Mouse (Mus musculus) adrenal gland, adult 18-20 months (tissue): ENCODE results near the gene Slc25a5. TPM values are rescaled to one million over a fixed set of nuclear protein-coding genes. Genes with fewer than 3 reads are reported as not detected.
A peak's percentile ranks its signal among the peaks of the same experiment; 100 is the strongest.

ENCODE experiments used
- DNase-seq, 2 experiments: peaks; one replicate each; pipeline ENCODE4 v3.0.0; 2021 to 2022; ENCODE audit warnings: low spot score in 2 of 2
- total RNA-seq, 2 experiments: library from RNA; stranded (reverse); gene quantifications; 1 replicate in 1 of 2; 2 replicates in 1 of 2; pipeline ENCODE4 v1.2.3; 2021

The Slc25a5 gene
- total RNA-seq, 2 experiments from 2014 or later: 441 to 551 TPM

GRCm38 (mm10) chrX:36799131-36799879, 3.9 kb downstream of the Slc25a5 start:
- no peak for DNase-seq

- DNase-seq: no peak
Measured at GRCm38 (mm10) chrX:36803189-36803588, 7.7 kb downstream of the Slc25a5 start.

DNA sequence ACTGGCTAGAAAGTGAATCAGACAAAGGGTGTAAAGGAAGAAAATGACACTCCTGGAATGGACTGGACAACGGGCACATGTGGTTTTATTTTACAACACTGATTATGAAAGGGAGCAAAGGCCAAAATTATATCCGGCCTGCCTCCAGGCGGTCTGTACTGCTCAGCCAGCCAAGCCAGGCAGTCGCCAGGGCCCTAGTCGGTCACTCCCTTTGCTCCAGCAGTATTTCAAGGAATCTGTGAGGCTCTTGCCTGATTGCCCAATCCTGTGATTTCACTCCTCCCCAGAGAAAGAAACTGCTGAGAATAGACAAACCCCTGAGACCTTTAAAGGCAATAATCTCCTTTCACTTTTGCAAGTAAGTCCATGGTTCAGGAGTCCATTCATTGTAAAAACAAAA, 8.7 kb downstream of the Slc25a5 start:
- no peak for DNase-seq

GRCm38 (mm10) chrX:36805466-36806235, 10.2 kb downstream of the Slc25a5 start:
- no peak for DNase-seq

DNA sequence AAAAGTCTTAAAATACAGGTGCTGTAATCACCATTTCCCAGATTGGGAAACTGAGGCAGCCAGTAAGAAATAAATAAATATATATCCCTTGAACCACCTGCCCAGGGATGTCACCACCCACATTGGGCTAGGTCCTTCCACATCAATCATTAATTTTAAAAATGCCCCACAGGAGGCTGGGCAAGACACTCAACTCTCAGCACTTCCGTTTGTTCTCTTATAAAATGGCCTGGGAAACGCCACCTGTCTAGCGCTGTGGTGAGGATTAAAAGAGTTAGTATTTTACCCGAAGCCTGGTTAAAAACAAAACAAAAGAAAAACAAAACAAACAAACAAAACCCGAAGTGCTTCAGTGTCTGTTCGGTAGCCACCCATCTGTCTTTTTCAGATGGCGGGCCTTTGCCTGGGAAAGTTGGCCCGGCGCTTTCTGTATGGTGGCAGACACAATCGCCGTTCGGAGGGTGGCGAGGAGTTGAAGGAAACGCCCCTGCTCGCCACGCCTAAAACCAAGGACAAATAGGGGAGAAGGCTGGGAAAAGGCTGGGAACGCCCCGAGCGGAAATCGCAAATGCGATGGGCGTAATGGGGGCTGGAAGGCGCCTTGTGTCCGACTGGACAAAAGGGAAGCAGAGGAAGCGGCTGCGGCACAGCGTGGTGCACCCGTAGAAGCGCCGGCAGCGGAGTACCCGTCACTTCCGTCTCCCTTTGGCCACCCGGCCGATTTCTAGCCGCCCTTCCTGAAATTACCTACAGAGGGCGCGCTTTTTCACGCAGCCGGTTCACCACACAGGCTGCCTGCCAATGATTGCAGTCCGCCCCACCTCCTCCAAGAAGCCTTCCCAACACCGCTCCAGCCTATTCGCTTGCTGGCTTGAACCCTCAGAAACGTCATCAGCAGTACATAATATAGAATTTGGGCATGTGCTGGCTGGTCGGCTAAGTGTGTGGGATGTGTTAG, 12.2 kb downstream of the Slc25a5 start:
- DNase-seq: peak; percentile 75 to 77

DNA sequence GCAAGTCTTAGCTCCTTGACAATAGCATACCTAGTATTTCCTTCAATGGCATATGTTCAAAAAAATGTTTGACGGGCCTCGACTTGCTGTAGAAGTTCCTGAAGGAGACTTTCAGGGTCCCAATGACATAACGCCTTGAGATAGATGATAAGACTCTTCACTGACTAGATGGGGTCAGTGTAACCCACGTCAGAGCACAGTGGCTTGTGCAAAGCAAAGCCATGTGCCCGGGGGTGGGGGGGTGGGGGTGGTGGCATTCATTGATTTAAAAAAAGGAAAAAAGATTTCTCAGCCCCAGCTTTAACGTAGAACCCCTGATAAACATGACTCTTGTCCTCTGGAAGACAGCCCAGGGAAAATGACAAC, 12.8 kb downstream of the Slc25a5 start:
- DNase-seq: no peak

- DNase-seq: no peak
Measured at GRCm38 (mm10) chrX:36811377-36811776, 15.9 kb downstream of the Slc25a5 start.

DNA sequence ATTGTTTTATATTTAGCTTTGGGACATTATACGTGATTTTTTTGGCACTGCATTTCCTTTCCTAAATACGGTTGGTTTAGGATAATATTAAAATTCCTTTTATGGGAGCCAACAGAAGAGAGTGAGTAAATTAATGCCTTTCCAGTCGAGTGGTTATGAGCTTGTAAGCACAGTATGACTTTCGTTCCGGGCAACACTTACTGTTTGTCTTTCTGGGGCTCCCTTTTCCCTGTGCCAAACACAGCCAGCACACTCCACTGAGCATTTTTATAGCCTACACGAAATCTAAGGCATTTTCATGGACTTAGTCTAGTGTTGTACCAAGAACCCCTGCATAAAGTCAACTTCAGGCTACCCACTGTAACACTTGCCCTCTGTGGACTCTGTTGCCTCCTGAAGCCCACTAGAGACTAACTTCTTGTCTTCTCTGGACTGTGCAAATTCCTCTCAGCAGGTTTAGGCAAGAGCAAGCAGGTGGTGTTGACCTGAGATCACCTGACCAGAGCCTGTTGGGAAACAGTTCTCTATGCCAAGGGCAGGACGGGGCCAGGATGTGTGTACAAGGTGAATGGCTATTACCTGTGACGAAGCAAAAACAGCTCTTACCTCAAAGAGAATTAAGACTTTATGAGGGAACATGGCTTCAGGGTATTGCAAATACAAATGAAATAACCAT, 18.8 kb downstream of the Slc25a5 start:
- DNase-seq: no peak

GRCm38 (mm10) chrX:36815022-36815421, 19.6 kb downstream of the Slc25a5 start:
- DNase-seq: no peak

DNA sequence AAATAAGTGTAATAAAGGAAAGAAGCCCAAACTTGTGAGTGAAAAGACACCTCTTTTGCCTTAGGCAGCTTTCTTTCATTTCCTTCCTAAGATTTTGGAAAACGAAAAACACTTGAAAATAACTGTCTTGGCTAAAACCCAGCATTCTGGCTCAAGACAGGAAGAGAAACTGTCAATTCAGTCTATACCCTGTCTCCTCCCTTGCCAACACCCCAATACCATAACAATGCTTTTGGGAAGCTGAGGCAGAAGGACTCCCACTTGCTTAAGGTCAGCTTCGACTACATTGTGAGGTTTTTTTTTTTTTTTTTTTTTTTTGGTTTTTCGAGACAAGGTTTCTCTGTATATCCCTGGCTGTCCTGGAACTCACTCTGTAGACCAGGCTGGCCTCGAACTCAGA, 20.0 kb downstream of the Slc25a5 start:
- DNase-seq: no peak

GRCm38 (mm10) chrX:36816368-36816899, 21.0 kb downstream of the Slc25a5 start:
- no peak for DNase-seq

DNA sequence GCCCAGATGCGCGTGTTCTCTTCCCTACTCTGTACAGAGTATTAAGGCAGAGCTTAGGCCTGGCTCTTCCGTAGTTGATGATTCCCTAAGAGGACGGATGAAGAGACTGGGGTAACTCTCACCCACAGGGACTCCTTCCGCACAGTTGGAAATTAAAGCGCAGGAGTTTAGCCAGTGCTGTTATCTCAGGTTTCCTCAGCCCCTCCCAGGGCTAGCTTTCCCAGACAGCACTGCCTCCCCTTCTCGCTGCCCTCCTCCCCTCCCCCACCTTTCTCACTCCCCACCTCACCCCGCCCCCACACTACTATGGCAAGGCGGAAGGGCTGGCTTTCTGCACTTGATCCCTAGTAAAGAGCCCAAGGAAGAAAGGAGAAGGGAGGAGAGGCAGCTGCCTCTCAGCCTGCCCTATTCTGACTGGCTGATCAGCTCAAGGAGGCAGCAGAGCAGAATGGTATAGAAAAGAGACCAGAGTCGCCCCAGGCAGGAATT, 21.5 kb downstream of the Slc25a5 start:
- no peak for DNase-seq

DNA sequence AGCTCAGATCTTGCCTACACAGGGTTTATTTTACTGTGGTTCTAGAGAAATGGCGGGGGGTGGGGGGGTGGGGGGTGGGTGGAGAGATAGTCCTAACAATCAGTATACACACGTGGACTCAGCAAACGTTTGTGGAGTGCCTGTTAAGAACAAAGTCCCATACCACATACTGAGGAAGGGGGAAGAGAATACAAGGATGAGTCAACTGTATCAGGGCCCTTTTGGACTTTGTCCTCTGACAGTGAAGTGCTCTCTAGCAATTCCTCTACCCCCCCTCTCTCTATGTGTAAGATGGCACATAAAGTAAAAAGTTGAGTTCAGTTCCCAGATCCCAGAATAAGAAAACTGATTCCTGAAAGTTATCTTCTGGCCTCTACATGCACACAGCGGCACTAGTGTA, 24.1 kb downstream of the Slc25a5 start:
- no peak for DNase-seq

GRCm38 (mm10) chrX:36820201-36820600, 24.8 kb downstream of the Slc25a5 start:
- peak; percentile 32 to 40 for DNase-seq

DNA sequence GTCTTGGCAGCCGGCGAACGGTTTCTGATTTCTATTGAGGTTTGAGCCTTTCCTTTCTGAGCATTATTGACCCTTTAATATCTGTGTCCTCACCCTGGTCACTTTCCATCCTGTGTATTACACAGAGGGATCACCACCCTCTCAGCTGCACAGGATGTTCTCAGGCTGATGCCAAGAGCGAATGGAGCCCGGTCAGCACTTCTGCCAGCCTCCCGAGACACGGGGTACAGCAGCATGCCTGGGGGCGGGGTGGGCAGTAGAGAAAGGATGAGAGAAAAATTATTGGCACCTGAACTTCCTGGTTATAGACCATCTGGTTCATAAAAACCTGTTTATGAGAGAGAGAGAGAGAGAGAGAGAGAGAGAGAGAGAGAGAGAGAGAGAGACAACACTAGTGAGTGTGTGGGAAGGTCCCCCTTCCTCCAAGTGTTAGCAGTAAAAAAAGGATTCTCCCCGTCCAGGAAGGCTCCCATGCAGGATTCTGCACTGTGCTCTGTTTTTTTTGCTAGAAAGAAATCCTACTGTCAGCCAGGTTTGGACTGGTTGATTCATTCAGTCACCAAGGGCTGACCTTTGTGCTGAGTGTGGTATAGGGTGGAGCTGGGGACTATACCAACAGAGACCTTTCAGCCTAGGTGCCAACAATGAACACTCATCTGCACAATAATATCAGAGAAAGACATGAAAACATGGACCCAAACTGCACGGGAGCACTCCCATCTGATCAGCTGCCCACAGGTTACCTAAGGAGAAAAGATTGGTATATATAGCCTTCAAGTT, 28.7 kb downstream of the Slc25a5 start:
- DNase-seq: no peak

DNA sequence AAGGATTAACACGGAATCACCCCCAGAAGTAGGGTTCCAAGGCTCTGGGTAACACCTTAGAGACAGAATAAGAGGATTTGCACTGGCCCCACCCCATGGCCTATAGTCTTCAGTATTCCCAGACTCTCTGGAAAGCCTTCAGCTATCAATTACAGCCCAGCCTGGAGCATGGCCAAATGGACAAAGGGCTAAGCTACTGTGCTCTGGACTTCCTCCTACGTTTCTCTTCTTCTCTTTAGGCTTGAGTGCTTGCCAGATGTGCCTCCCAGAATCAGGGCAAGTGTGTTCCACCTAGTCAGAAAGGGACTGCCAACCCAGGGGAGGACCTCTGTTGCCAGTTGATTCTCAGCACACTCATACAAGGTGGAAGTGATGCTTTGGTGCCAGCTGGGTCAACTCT, 29.6 kb downstream of the Slc25a5 start:
- DNase-seq: no peak

DNA sequence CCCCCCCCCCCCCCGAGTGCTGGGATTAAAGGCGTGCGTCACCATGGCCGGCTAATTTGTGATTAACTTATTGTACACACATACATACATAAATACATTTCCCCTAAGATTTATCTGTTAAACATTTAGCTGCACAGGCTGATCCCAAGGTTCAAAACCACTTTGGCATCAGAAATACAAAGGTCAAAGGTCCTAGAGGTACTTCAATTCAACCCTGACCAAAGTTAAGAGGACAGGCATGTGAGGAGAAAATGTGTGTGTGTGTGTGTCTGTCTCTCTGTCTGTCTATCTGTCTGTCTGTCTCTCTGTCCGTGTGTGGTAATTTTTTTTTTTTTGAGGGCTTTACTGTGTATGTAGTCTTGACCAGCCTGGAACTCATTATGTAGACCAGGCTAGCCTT, 31.4 kb downstream of the Slc25a5 start:
- no peak for DNase-seq

- DNase-seq: peak; percentile 36 to 42
Measured at GRCm38 (mm10) chrX:36830271-36830670, 34.8 kb downstream of the Slc25a5 start.

DNA sequence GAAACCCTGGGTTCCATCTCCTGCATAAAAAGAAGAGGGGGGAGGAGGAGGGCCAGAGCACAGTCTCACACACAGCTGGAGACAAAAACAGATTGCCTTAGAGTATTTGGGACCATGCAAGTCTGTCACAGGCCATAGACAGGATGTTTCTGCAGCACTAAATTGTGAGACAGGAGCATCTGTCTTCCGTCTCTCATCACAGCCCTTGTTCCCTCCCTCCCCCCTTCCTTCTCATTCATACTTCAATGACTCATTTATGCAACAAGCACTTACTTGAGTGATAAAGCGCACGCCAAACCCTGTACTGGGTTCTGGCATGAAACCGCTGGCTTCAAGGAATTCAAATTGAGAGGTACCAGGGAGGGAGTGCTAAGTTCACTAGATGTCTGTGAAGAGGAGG, 36.2 kb downstream of the Slc25a5 start:
- DNase-seq: no peak
